Mouse (Mus musculus) midbrain, embryonic 13.5 days (tissue): ENCODE results near the gene F11r. TPM values are rescaled to one million over a fixed set of nuclear protein-coding genes. Genes with fewer than 3 reads are reported as not detected.

Source experiments
- ATAC-seq: fragments of 200-750 bp; cut with Nextera tagmentation; 2 replicates; pipeline ENCODE4 v1.8.0; 2017; ENCODE audit warnings: mild to moderate bottlenecking, moderate TSS enrichment, moderate library complexity
- H3K27ac ChIP-seq: fragments of 300-500 bp; sonication (generic); 2 replicates; pipeline ENCODE4 v1.5.1; 2015; ENCODE audit warnings: inconsistent platforms, mild to moderate bottlenecking, moderate library complexity
- H3K27me3 ChIP-seq: fragments of 300-500 bp; sonication (generic); 2 replicates; pipeline ENCODE4 v1.6.1; 2015; ENCODE audit warnings: mild to moderate bottlenecking, inconsistent platforms
- H3K36me3 ChIP-seq: fragments of 300-500 bp; sonication (generic); 2 replicates; pipeline ENCODE4 v1.6.1; 2015; ENCODE audit warnings: mild to moderate bottlenecking, inconsistent platforms
- H3K4me1 ChIP-seq: fragments of 300-500 bp; sonication (generic); replicated peaks from 2 replicates; pipeline ENCODE4 v1.6.1; 2015; ENCODE audit warnings: inconsistent platforms
- H3K4me2 ChIP-seq: fragments of 300-500 bp; sonication (generic); replicated peaks from 2 replicates; pipeline ENCODE4 v1.6.1; 2015; ENCODE audit warnings: moderate library complexity, mild to moderate bottlenecking, inconsistent platforms
- H3K4me3 ChIP-seq: fragments of 300-500 bp; sonication (generic); replicated peaks from 2 replicates; pipeline ENCODE4 v1.5.1; 2015; ENCODE audit warnings: mild to moderate bottlenecking, inconsistent platforms
- H3K9ac ChIP-seq: fragments of 300-500 bp; sonication (generic); replicated peaks from 2 replicates; pipeline ENCODE4 v1.6.1; 2015; ENCODE audit warnings: mild to moderate bottlenecking, inconsistent platforms
- H3K9me3 ChIP-seq: fragments of 300-500 bp; sonication (generic); 2 replicates; pipeline ENCODE4 v1.6.1; 2016; ENCODE audit warnings: mild to moderate bottlenecking, inconsistent platforms
- WGBS: fragments of 180-500 bp; shearing (Covaris S2); methylation state at CpG from one replicate; pipeline ENCODE4 v1.1.7; 2015; 5-methylcytosine and 5-hydroxymethylcytosine counted together
- polyA plus RNA-seq: library from polyadenylated mRNA; unstranded; fragments of >200 nt; fragmentation: Nextera tagmentation; extraction: Ambion mirVana; gene quantifications from 2 replicates; pipeline ENCODE4 v1.2.1, GENCODE M21; 2015

The F11r gene
- polyA plus RNA-seq, 1 experiment from 2014 or later: 9.7 TPM

- WGBS: 82% methylated on average over 8 of the region's 8 CpGs
- H3K4me3 ChIP-seq: no peak overlapping the region
- no peak overlapping the region for H3K27ac ChIP-seq
- no peaks in the 10 kb centered on the region for H3K36me3 ChIP-seq
- no peaks in the 10 kb centered on the region for H3K27me3 ChIP-seq
- peaks cover 5% of the 10 kb centered on the region; the same call in 1 of the 2 replicates for H3K9me3 ChIP-seq
- no peak overlapping the region for H3K9ac ChIP-seq
- H3K4me1 ChIP-seq: no peaks in the 10 kb centered on the region
- no peak for ATAC-seq
- no peak overlapping the region for H3K4me2 ChIP-seq
Observed at GRCm38 (mm10) chr1:171477123-171477522, 39.8 kb downstream of the F11r start.

- Histone ChIP-seq H3K4me1 (no peaks in the 10 kb centered on the region), H3K36me3 (no peaks in the 10 kb centered on the region), H3K27ac (no peak overlapping the region), H3K4me3 (peak overlapping the region; percentile 26), H3K9me3 (peaks cover 8% of the 10 kb centered on the region), H3K9ac (no peak overlapping the region), H3K4me2 (peak overlapping the region; percentile 32), H3K27me3 (no peaks in the 10 kb centered on the region)
- 66% methylated on average over 27 of the region's 27 CpGs for WGBS
- peak; percentile 70 for ATAC-seq
Observed at GRCm38 (mm10) chr1:171477758-171478545, 40.6 kb downstream of the F11r start.

- no peak overlapping the region for H3K4me3 ChIP-seq
- WGBS: 62% methylated on average over 2 of the region's 2 CpGs
- no peak overlapping the region for H3K27ac ChIP-seq
- peak; percentile 58; the same call in 1 of the 2 replicates for ATAC-seq
- H3K4me1 ChIP-seq: no peaks in the 10 kb centered on the region
- no peak overlapping the region for H3K9ac ChIP-seq
- peaks cover 11% of the 10 kb centered on the region for H3K9me3 ChIP-seq
- no peak overlapping the region for H3K4me2 ChIP-seq
- no peaks in the 10 kb centered on the region for H3K36me3 ChIP-seq
- no peaks in the 10 kb centered on the region for H3K27me3 ChIP-seq
Observed at GRCm38 (mm10) chr1:171478968-171479367, 41.6 kb downstream of the F11r start.

- Histone ChIP-seq H3K4me1 (no peaks in the 10 kb centered on the region), H3K27ac (no peak overlapping the region), H3K36me3 (no peaks in the 10 kb centered on the region), H3K9me3 (peaks cover 14% of the 10 kb centered on the region), H3K4me3 (no peak overlapping the region), H3K27me3 (no peaks in the 10 kb centered on the region), H3K9ac (no peak overlapping the region), H3K4me2 (no peak overlapping the region)
- ATAC-seq: no peak
- WGBS: 91% methylated on average over 13 of the region's 13 CpGs
Observed at GRCm38 (mm10) chr1:171494241-171494640, 56.9 kb downstream of the F11r start.

- no peak for ATAC-seq
- H3K4me3 ChIP-seq: no peak overlapping the region
- WGBS: 88% methylated on average over 6 of the region's 6 CpGs
- no peak overlapping the region for H3K9ac ChIP-seq
- no peaks in the 10 kb centered on the region for H3K4me1 ChIP-seq
- no peak overlapping the region for H3K27ac ChIP-seq
- no peak overlapping the region for H3K4me2 ChIP-seq
- H3K9me3 ChIP-seq: peaks cover 10% of the 10 kb centered on the region
- no peaks in the 10 kb centered on the region for H3K36me3 ChIP-seq
- no peaks in the 10 kb centered on the region for H3K27me3 ChIP-seq
Observed at GRCm38 (mm10) chr1:171495371-171495770, 58.0 kb downstream of the F11r start.

GRCm38 (mm10) chr1:171499856-171500255 lies 62.5 kb downstream of the F11r start:
- no peak overlapping the region for H3K4me3 ChIP-seq
- no peak overlapping the region for H3K9ac ChIP-seq
- H3K36me3 ChIP-seq: no peaks in the 10 kb centered on the region
- ATAC-seq: no peak
- peaks cover 4% of the 10 kb centered on the region for H3K4me1 ChIP-seq
- no peaks in the 10 kb centered on the region for H3K27me3 ChIP-seq
- H3K27ac ChIP-seq: peak overlapping the region; percentile 35; the same call in 1 of the 2 replicates
- H3K9me3 ChIP-seq: peaks cover 3% of the 10 kb centered on the region; the same call in 1 of the 2 replicates
- no peak overlapping the region for H3K4me2 ChIP-seq
- WGBS: 83% methylated on average over 5 of the region's 5 CpGs

- WGBS: 64% methylated on average over 6 of the region's 6 CpGs
- H3K27ac ChIP-seq: no peak overlapping the region
- H3K9me3 ChIP-seq: no peaks in the 10 kb centered on the region
- peaks cover 2% of the 10 kb centered on the region; the same call in 1 of the 2 replicates for H3K36me3 ChIP-seq
- H3K27me3 ChIP-seq: no peaks in the 10 kb centered on the region
- no peak overlapping the region for H3K4me3 ChIP-seq
- no peak overlapping the region; the same call in 1 of the 2 replicates for H3K4me2 ChIP-seq
- H3K9ac ChIP-seq: no peak overlapping the region
- peaks cover 10% of the 10 kb centered on the region for H3K4me1 ChIP-seq
- ATAC-seq: no peak
Observed at GRCm38 (mm10) chr1:171501016-171501610, 63.8 kb downstream of the F11r start.

- 0 out of 2 replicates have a peak overlapping the region, but pooled peaks have one; percentile 14 for H3K4me3 ChIP-seq
- no peaks in the 10 kb centered on the region for H3K9me3 ChIP-seq
- H3K27ac ChIP-seq: peak overlapping the region; percentile 77
- no peak overlapping the region for H3K9ac ChIP-seq
- H3K36me3 ChIP-seq: peaks cover 5% of the 10 kb centered on the region; the same call in 1 of the 2 replicates
- no peaks in the 10 kb centered on the region for H3K27me3 ChIP-seq
- peak overlapping the region; percentile 56 for H3K4me2 ChIP-seq
- 3% methylated on average over 5 of the region's 5 CpGs for WGBS
- peaks cover 10% of the 10 kb centered on the region for H3K4me1 ChIP-seq
- ATAC-seq: no peak
Observed at GRCm38 (mm10) chr1:171501636-171502080, 64.3 kb downstream of the F11r start.

- Histone ChIP-seq H3K9me3 (no peaks in the 10 kb centered on the region), H3K27ac (peak overlapping the region; percentile 96), H3K4me2 (peak overlapping the region; percentile 56), H3K4me3 (peak overlapping the region; percentile 49), H3K36me3 (peaks cover 14% of the 10 kb centered on the region), H3K4me1 (peaks cover 10% of the 10 kb centered on the region), H3K27me3 (no peaks in the 10 kb centered on the region), H3K9ac (peak overlapping the region; percentile 70; the same call in 1 of the 2 replicates)
- WGBS: under 1% methylated on average over 14 of the region's 14 CpGs
- peak; percentile 84 for ATAC-seq
Observed at GRCm38 (mm10) chr1:171502388-171503249, 65.3 kb downstream of the F11r start.

- peaks cover 14% of the 10 kb centered on the region for H3K36me3 ChIP-seq
- peak within 1 kb of the TSS; percentile 49 for H3K4me3 ChIP-seq
- H3K4me1 ChIP-seq: peaks cover 10% of the 10 kb centered on the region
- H3K27ac ChIP-seq: peak within 1 kb of the TSS; percentile 96
- no peaks in the 10 kb centered on the region for H3K27me3 ChIP-seq
- peak within 1 kb of the TSS; percentile 56 for H3K4me2 ChIP-seq
- peak; percentile 88 for ATAC-seq
- no peaks in the 10 kb centered on the region for H3K9me3 ChIP-seq
- WGBS: 0% methylated on average over 19 of the region's 19 CpGs
- peak within 1 kb of the TSS; percentile 70 for H3K9ac ChIP-seq
Observed at GRCm38 (mm10) chr1:171503250-171503591, 65.9 kb downstream of the F11r start, which contains the start of gene Alyref2. Alyref2 (plus strand) TSS chr1:171503478.

- H3K4me2 ChIP-seq: peak overlapping the region; percentile 56
- under 1% methylated on average over 53 of the region's 53 CpGs for WGBS
- peak; percentile 74 for ATAC-seq
- peak overlapping the region; percentile 96 for H3K27ac ChIP-seq
- peak overlapping the region; percentile 70 for H3K9ac ChIP-seq
- H3K4me3 ChIP-seq: peak overlapping the region; percentile 49
- H3K4me1 ChIP-seq: peaks cover 10% of the 10 kb centered on the region
- no peaks in the 10 kb centered on the region for H3K27me3 ChIP-seq
- H3K9me3 ChIP-seq: no peaks in the 10 kb centered on the region
- peaks cover 14% of the 10 kb centered on the region for H3K36me3 ChIP-seq
Observed at GRCm38 (mm10) chr1:171503592-171504291, 66.4 kb downstream of the F11r start.
